Mouse (Mus musculus) v-Abl transformed pro-B cells (cell line): Measurements from ENCODE around the gene Carmil2.

Experiments used
- in situ Hi-C, 2 experiments: fragments of 400-800 bp; cut with MboI; formaldehyde crosslinking; loops; one replicate each; pipeline ENCODE4 v1.15.1; 2025; ENCODE audit not compliant: unreplicated experiment in 2 of 2

Gene Carmil2

DNA sequence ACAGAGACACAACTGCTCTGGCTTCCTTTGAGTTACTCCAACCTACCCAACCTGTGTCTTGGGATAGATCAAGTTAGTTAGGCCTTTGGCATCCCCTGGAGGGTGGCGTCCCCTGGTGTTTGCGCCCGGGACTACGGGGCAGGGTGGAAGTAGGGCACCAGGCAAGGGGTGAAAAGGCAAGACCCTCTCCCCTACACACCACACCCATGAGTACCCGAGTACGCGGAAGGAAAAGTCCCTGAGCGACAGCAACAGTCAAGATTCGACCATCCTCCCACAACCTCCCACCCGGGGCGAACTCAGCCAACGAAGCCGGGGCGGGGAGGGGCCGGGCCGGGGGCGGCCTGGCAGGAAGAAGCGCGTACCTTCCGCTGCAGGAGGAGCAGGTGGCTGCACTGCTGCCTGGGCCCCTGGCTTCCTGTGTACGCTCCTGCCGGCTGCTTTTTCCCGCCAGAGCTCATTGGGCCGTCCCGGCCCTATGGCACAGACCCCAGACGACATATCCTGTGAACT is at the start of gene Carmil2:
Gene Carmil2, plus strand, starts transcription at position 479 of the 513 bp plus-strand sequence.
- in situ Hi-C loops, result loop anchor here (5.0 kb wide), 3 partner anchors 49 to 89 kb away; partner anchors contain the start of genes Agrp (in 1 of the 2), Ctcf (in 1 of the 2) and Ripor1 (in 1 of the 2)

DNA sequence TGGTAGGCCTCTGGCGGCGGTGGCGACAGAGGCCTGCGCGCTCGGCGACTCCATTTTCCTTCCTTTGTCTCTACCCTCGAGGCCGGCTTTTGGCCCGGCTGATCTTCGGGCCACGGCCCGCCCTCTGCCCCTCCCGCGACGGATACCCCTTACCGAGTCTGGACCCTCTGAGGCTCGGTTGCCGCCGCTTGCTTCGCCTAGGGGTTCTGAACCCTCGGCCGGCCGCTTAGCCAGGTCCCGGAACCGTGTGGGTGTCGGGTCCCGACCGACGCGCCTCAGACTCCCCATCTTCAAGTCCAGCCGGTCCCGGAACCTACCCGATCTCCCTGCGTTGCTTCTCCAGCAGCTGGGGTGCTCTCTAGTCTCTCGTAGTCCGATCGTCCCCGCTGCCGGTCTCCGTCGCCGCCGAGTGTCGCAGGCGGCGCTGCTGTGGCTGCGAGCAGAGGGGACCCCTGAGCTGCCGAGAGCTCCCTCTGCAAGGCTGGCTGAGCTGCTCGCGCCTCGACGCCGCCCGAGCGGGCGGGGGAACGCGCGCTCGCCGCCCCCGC is 49.0 kb upstream of the Carmil2 start, which contains the start of gene Agrp:
Gene Agrp, minus strand, starts transcription at position 431 of the 548 bp plus-strand sequence.
- in situ Hi-C loops, result loop anchor here in 1 of 2 experiments (5.0 kb wide), 1 partner anchor 50 kb away; the partner anchor contains the start of gene Carmil2

DNA sequence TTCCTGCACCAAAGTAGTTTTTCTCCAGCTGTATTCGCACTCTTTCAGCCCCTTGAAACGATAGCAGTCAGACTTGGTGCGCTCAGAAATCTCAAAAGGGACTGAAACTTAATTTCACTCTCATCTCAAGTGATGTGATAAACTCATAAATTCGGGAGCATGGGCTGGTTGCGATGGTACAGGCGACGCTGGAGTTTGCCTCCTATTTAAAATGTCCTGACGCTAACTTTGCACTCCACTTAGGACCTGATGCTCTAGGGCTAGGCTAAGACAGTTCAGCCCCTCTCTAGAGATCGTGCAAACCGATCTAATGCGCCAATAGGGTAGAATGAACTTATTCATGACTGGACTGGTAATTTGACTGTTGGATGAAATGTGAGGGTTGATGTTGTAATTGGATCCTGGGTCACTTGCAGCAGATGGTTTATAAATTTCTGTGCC is 48.5 kb upstream of the Carmil2 start:
- in situ Hi-C loops, result loop anchor here in 1 of 2 experiments (5.0 kb wide), 1 partner anchor 50 kb away; the partner anchor contains the start of gene Carmil2

DNA sequence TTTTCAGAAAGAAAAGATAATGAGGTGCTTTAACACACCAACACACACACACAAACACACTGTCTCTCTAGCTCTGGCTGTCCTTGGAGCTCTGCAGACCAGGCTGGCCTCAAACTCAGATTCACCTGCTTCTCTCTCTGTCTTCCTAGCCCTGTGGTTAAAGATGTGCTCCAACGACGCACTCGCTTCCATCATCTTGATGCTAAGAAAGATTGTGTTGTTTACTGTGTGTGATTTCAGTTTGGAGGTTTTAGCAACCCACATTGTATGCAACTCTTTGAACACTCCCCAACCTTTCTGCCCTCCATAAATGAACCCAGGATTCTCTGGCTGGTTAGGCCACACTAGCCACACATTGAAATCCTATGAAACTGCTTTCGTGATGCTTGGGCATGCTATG is 47.6 kb upstream of the Carmil2 start:
- in situ Hi-C loops, result loop anchor here in 1 of 2 experiments (5.0 kb wide), 1 partner anchor 49 kb away; the partner anchor contains the start of gene Carmil2

DNA sequence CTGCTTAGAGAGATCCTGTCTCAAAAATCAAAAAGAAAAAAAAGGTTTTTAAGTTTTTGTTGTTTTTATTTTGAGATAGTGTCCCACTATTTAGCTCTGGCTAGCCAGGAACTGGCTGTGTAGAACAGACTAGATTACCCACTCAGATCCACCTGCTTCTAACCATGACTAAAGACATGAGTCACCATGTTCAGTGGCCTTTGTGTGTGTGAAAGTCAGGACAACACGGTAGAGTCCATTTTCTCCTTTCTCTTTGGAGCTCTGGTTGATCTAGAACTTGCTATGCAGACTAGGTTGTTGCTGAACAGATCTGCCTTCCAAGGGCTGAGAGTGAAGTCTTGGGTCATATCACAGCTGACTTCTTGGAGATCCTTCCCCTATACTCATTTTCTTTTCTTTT is 46.2 kb upstream of the Carmil2 start:
- in situ Hi-C loops, result loop anchor here in 1 of 2 experiments (5.0 kb wide), 1 partner anchor 47 kb away; the partner anchor contains the start of gene Carmil2

DNA sequence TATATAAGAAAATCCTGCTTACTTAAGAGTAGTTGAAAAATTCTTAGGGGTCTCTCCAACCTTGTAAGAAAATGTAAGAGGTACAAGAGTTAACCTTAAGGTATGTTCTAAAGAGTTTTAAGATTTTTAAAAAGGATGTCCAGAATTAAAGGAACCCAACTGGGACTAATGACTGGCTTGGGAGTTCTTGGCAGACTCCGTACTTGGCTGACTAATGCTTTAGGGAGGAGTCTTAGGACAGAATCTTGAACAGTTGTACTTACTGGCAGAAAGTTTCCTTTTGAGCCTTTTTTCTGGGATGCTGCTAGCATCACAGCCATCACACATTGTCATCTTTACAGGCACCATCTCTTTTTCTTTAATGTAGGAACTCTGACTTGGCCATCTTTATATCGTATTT is 45.6 kb upstream of the Carmil2 start:
- in situ Hi-C loops, result no loop called here

DNA sequence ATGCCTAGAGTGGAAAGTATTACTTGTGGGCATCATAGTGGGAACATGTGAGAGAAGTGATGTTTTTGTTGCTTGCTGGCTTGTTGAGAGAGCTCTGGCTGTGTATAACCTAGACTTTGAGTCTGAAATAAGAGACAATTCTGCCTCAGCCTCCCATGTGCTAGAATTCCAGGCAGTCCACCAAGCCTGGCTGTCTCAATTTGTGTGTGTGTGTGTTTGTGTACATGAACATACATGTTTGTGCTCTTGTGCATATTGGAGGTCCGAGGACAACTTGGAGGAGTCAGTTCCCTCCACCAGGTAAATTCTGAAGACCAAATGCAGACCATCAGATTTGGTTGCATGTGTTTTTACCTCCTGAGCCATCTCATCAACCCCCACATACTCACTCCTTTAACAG is 40.9 kb upstream of the Carmil2 start:
- in situ Hi-C loops, result no loop called here

DNA sequence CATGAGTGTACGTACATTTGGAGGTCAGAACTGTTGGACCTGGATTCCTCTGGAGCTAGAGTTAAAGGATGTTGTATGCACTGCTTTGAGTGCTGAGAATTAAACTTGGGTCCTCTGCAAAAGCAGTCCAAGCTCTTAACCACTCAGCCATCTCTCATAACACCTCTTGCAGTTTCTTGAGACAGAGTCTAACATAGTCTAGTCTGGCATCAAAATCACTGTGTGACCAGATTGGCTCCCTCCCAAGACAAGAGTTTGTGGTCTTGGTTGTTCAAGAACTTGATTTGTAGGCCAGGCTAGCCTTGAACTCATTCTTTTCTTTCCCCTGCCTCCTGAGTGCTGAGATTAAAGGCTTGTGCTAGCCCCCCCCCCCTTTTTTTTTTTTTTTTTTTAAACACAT is 37.1 kb upstream of the Carmil2 start:
- in situ Hi-C loops, result no loop called here

DNA sequence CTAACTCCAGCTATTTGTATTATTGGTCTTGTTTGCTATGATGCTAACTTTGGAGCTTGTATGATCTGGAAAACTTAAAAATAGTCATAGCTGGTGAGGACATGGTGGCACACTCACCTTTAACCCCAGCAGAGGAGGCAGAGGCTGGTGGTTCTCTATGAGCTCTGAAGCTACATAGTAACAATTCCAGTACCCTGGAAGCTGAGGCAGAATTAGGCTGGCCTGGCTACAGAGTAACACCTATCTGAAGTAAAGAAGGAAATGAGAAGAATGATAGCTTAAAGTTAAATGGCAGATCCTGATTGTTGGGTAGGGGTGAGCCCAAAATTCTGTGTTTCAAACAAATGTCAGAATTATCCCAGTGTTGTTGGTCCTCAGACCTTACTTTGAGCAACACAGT is 28.4 kb upstream of the Carmil2 start:
- in situ Hi-C loops, result no loop called here

DNA sequence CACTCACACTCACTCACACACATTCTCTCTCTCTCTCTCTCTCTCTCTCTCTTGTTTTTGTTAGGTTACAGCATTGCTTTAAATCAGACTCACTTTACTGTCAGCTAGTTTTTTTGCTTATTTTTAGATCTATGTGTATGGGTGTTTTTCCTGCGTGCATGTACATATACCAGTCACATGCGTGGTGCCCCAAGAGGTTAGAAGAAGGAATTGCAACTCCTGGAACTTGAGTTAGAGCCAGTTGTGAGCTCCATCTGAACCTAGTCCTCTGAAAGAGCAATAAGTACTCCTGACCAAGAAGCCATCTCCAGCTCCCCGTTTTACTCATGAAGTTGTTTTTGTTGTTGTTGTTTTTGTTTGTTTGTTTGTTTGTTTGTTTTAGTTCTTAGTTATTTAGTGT is 24.9 kb upstream of the Carmil2 start:
- in situ Hi-C loops, result no loop called here

DNA sequence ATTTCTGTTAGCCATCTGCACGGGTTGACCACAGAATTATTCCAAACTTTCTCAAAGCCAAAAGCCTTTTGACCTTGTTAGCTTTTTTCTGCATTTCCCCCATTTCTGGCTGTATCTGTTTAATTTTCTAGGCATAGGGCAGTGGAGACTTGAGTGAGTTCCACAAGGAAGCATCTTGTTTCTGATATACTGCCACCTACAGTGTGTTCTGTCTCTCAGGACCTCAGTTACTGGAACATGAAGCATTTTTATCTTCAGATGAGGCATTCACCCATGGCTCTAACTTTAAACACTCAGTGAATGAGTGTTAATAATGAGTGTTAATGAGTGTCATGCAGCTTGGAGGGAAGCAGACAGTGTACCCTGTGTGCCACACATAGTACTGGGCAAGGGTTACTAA is 8.2 kb upstream of the Carmil2 start:
- in situ Hi-C loops, result no loop called here

DNA sequence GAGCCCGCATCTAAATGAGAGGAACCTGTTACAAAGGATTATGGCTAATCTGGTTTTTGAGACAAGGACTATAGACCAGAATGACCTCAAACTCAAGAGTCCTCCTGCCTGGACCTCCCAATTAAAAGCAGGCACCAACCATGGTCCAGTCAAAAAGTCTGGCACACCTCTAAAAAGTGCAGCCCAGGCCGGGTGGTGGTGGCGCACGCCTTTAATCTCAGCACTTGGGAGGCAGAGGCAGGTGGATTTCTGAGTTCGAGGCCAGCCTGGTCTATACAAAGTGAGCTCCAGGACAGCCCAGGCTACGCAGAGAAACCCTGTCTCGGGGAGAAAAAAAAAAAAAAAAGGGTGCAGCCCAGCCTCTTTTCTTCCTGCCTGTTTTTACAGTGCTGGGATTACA is 749 bp upstream of the Carmil2 start:
- in situ Hi-C loops, result loop anchor here (5.0 kb wide), 3 partner anchors 48 to 88 kb away; partner anchors contain the start of genes Agrp (in 1 of the 2), Ctcf (in 1 of the 2) and Ripor1 (in 1 of the 2)

DNA sequence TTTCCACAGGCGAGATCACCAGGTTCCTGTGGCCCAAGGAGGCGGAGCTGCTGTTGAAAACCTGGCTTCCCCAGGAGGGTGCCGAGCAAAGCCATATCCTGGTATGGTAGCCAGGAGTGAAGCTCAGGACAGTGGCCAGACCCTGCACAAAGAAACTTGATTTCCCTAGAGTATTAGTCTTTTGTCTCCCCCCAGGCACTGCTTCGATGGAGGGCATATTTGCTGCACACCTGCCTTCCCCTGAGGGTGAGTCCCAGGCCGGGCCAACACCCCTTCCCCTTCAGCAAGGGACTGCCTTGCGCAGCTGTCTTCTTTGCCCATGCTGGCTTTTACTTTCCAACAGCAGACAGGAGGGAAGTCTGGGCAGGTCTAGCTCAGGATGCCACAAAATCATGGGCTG is 477 bp downstream of the Carmil2 start:
- in situ Hi-C loops, result loop anchor here (5.0 kb wide), 3 partner anchors 49 to 89 kb away; partner anchors contain the start of genes Agrp (in 1 of the 2), Ctcf (in 1 of the 2) and Ripor1 (in 1 of the 2)

DNA sequence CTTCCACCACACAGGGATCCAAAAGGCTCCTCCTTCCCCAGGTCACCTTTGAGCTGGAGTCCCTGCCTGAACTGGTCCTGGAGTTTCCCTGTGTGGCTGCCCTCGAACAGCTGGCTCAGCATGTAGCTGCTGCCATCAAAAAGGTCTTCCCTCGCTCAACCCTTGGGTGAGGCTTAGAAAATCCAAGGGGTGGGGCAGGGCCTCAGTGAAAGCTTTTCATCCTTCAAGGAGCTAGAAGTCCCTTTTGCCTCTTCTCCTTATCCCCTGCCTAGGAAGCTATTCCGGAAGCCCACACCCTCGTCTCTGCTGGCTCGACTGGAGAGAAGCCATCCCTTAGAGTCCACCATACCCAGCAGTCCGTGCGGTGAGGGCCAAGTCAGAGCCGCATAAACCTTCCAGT is 1.4 kb downstream of the Carmil2 start:
- in situ Hi-C loops, result loop anchor here (5.0 kb wide), 3 partner anchors 50 to 90 kb away; partner anchors contain the start of genes Agrp (in 1 of the 2), Ctcf (in 1 of the 2) and Ripor1 (in 1 of the 2)

DNA sequence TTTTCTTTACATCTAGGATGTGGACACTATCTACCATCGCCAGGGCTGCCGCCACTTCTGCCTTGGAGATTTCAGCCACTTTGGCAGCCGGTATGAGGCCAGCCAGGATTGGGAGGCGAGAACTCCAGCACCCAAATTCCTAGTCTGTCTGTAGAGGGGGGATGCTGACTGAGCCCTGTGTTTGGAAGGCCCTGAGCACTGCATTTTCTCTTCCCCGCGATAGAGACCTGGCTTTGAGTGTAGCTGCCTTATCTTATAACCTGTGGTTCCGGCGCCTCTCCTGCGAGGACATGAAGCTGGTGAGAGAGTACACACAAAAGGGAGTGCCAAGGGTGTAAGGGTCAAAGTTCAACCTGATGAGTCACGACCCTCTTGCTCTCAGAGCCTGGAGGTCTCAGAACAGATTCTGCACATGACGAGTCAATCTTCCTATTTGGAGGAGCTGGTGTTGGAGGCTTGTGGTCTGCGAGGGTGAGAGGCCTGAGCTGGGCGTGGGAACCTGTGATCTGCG is 2.2 kb downstream of the Carmil2 start:
- in situ Hi-C loops, result loop anchor here (5.0 kb wide), 3 partner anchors 51 to 91 kb away; partner anchors contain the start of genes Agrp (in 1 of the 2), Ctcf (in 1 of the 2) and Ripor1 (in 1 of the 2)

DNA sequence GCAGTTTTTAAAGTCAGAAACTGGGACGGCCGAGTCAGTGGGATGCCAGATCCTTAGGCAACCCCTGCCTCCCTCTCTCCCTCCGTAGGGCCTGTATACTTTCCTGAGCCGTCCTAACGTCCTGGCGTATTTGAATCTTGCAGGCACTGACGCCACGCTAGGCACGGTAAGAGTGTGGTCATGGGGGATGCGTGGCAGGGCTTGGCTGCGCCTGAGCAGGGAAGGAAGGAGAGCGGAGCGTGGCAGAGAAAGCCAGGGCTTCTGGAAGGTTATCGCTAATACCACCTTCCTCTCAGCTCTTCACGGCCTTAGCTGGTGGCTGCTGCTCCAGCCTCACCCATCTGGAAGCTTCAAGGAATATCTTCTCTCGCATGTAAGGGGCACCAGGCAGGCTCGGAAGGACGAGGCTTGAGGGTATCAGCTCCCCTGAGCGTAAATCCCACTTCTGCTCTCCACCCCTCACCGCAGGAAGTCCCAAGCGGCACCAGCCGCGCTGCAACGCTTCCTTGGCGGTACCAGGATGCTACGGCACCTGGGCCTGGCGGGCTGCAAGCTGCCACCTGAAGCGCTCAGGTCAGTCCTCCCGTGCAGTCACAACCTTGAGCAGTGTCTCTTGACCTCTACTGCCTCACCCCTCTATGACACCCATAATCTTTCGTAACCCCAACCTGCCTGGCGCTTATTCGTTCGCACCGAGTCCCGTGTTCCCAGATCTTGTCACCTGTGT is 3.3 kb downstream of the Carmil2 start:
- in situ Hi-C loops, result loop anchor here (5.0 kb wide), 3 partner anchors 52 to 92 kb away; partner anchors contain the start of genes Agrp (in 1 of the 2), Ctcf (in 1 of the 2) and Ripor1 (in 1 of the 2)

DNA sequence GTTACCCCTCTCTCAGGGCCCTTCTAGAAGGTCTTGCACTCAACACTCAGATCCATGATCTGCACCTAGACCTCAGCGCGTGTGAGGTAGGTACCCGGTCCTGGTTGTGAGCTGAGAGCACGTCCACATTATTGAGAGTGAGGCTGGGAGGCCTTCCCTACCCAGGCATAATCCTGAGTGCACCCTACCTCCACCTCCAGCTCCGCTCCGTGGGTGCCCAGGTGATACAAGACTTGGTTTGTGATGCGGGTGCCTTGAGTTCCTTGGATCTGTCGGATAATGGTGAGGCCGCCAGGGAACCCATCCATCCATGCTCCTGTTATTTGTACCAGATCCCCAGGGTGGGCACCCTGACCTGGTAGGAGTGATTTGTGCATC is 3.9 kb downstream of the Carmil2 start:
- in situ Hi-C loops, result loop anchor here (5.0 kb wide), 3 partner anchors 53 to 93 kb away; partner anchors contain the start of genes Agrp (in 1 of the 2), Ctcf (in 1 of the 2) and Ripor1 (in 1 of the 2)

DNA sequence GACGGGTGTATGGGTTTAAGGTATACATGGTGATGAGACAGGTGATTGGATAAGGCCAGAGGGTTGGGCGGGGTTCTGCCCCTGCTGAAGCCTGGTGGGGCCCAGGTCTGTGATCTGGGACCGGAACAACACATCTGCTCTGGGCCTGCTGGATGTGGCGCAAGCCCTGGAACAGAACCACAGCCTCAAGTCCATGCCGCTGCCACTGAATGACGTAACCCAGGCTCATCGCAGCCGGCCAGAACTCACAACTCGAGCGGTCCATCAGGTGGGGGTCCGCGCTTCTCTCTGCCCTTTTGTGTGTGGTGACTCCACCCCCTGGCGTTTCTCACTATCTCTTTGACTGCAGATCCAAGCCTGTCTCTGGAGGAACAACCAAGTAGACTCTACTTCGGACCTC is 4.9 kb downstream of the Carmil2 start:
- in situ Hi-C loops, result no loop called here

DNA sequence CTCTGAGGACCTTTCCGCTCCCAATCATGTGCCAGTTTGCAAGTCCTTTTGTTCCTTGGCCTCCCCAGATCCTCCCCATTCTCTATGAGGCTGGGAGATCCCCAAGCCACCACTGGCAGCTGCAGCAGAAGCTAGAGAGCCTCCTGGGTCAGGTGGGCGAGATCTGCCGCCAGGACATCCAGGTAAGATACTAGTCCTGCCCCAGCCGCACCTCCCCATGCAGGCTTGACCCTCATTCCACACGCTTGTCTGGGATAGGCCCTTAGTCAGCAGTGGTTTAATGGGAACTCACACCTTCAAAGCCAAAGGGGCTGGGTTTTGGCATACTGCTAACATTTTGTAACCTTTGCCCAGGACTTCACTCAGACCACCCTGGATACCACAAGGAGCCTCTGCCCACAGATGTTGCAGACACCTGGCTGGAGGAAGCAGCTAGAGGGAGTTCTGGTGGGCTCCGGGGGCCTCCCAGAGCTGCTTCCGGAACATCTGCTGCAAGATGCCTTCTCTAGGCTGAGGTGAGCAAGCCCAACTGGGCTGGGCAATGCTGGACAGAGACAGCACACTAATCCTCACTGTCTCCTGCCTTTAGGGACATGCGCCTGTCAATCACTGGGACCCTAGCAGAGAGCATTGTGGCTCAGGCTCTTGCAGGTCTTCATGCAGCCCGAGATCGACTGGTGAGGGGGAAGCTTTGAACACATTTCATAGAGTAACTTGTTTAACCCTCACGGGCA is 6.5 kb downstream of the Carmil2 start:
- in situ Hi-C loops, result no loop called here

DNA sequence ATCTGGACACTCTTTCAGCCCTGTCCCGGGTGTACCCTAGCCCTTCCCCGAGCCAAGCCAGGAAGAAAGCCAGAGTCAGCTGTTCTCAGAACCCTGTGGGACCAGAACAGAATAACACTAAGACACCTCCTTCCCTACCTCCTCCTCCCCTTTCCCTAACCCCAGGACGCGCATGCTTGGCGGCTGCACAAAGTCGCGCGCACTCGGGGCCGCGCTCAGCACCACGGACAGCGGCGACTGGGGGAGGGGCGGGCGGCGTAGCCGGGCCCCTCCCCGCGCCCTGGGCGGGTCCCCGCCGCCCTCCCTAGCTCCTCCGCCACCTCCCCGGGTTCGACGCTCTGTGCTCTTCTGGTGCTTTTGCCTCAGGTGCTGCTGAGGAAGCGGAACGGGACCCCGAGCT is 7.6 kb downstream of the Carmil2 start:
- in situ Hi-C loops, result no loop called here
